Mouse (Mus musculus): ENCODE results near the gene Pafah1b3. TPM values are rescaled to one million over a fixed set of nuclear protein-coding genes. Genes with fewer than 3 reads are reported as not detected.
A peak's percentile ranks its signal among the peaks of the same experiment; 100 is the strongest.

The Pafah1b3 gene
- total and polyA plus RNA-seq, 3 experiments: 85.6 to 180 (median 110) TPM

GRCm38 (mm10) chr7:25285511-25286238, 12.1 kb downstream of the Pafah1b3 start:
- peaks cover 9 to 27% of the 10 kb centered on the region in 2 experiments for H3K4me1 ChIP-seq (ENCODE audit: control insufficient read depth in 1 of 2, insufficient read depth in 2 of 2, low read length in 2 of 2)
- H3K36me3 ChIP-seq (ENCODE audit: control insufficient read depth in 1 of 2, insufficient read depth in 2 of 2, low read length in 2 of 2): peaks cover 24 to 31% of the 10 kb centered on the region in 2 experiments
- no peak overlapping the region for H3K27ac ChIP-seq (ENCODE audit: control insufficient read depth, low read depth, low read length)

GRCm38 (mm10) chr7:25284766-25285165, 13.0 kb downstream of the Pafah1b3 start:
- H3K79me2 ChIP-seq (ENCODE audit: control insufficient read depth, insufficient read depth, low read length, poor library complexity): peaks cover 32% of the 10 kb centered on the region
- H3K36me3 ChIP-seq (ENCODE audit: control insufficient read depth in 1 of 2, insufficient read depth in 2 of 2, low read length in 2 of 2): peaks cover 21 to 28% of the 10 kb centered on the region in 2 experiments
- TF ChIP-seq RAD21 (IDR thresholded peaks at IDR 0.05; ENCODE audit: low read depth, low read length): no peak
- no peak for TF ChIP-seq SMC3 (IDR thresholded peaks at IDR 0.05; ENCODE audit: low read depth, low read length)
- TF ChIP-seq MAZ (IDR thresholded peaks at IDR 0.05; ENCODE audit: low read depth, low read length): no peak
- no peak for TF ChIP-seq ELF1 (IDR thresholded peaks at IDR 0.05; ENCODE audit: low read depth, low read length)
- TF ChIP-seq GATA1 (IDR thresholded peaks at IDR 0.05; ENCODE audit: low read depth, low read length): no peak
- no peak for TF ChIP-seq ETS1 (IDR thresholded peaks at IDR 0.05; ENCODE audit: low read depth, low read length)
- TF ChIP-seq E2F4 (IDR thresholded peaks at IDR 0.05; ENCODE audit: borderline replicate concordance, low read depth, low read length): no peak
- no peak for TF ChIP-seq POLR2AphosphoS2 (IDR thresholded peaks at IDR 0.05; ENCODE audit: low read length)
- no peak for TF ChIP-seq UBTF (IDR thresholded peaks at IDR 0.05; ENCODE audit: borderline replicate concordance, insufficient read depth, low read depth, low read length)
- H3K27ac ChIP-seq (ENCODE audit: control insufficient read depth, low read depth, low read length): peak overlapping the region; percentile 86; the same call in 1 of the 2 replicates
- H3K9me3 ChIP-seq (replicated peaks; ENCODE audit: insufficient read depth, low read length): no peaks in the 10 kb centered on the region
- peaks cover 9 to 26% of the 10 kb centered on the region in 2 experiments for H3K4me1 ChIP-seq (ENCODE audit: control insufficient read depth in 1 of 2, insufficient read depth in 2 of 2, low read length in 2 of 2)
- H3K4me3 ChIP-seq (ENCODE audit: control insufficient read depth in 1 of 2, insufficient read depth in 1 of 2, low read depth in 2 of 2, low read length in 2 of 2): peak overlapping the region in 1 of 2 experiments; percentile 91; a peak in 3 of 4 replicates
- DNase-seq (ENCODE audit: low read depth, low spot score): no peak
- H3K27me3 ChIP-seq (ENCODE audit: control insufficient read depth in 1 of 2, insufficient read depth in 2 of 2, low read length in 2 of 2): no peaks in the 10 kb centered on the region
- peak overlapping the region; percentile 80 for H3K9ac ChIP-seq (ENCODE audit: control insufficient read depth, low read depth, low read length, poor library complexity, severe bottlenecking)

More at GRCm38 (mm10) chr7:25285511-25286238, 12.1 kb downstream of the Pafah1b3 start:
- no peak for DNase-seq (ENCODE audit: low read depth, low spot score)
- Histone ChIP-seq H3K79me2 (ENCODE audit: control insufficient read depth, insufficient read depth, low read length, poor library complexity) (peaks cover 31% of the 10 kb centered on the region), H3K9me3 (replicated peaks; ENCODE audit: insufficient read depth, low read length) (no peaks in the 10 kb centered on the region), H3K9ac (ENCODE audit: control insufficient read depth, low read depth, low read length, poor library complexity, severe bottlenecking) (no peak overlapping the region), H3K27me3 (ENCODE audit: control insufficient read depth in 1 of 2, insufficient read depth in 2 of 2, low read length in 2 of 2) (no peaks in the 10 kb centered on the region), H3K4me3 (ENCODE audit: control insufficient read depth in 1 of 2, insufficient read depth in 1 of 2, low read depth in 2 of 2, low read length in 2 of 2) (no peak overlapping the region)
- TF ChIP-seq GABPA (IDR thresholded peaks at IDR 0.05; ENCODE audit: low read depth, low read length): no peak
- TF ChIP-seq ELF1 (IDR thresholded peaks at IDR 0.05; ENCODE audit: low read depth, low read length): no peak
- no peak for TF ChIP-seq MYC (IDR thresholded peaks at IDR 0.05; ENCODE audit: low read depth, low read length)
- TF ChIP-seq NRF1 (IDR thresholded peaks at IDR 0.05; ENCODE audit: insufficient read depth, low read depth, low read length, poor library complexity, severe bottlenecking): no peak
- TF ChIP-seq UBTF (IDR thresholded peaks at IDR 0.05; ENCODE audit: borderline replicate concordance, insufficient read depth, low read depth, low read length): no peak
- TF ChIP-seq MAZ (IDR thresholded peaks at IDR 0.05; ENCODE audit: low read depth, low read length): no peak
- TF ChIP-seq ETS1 (IDR thresholded peaks at IDR 0.05; ENCODE audit: low read depth, low read length): no peak
- TF ChIP-seq MXI1 (IDR thresholded peaks at IDR 0.05; ENCODE audit: low read depth, low read length): no peak
- TF ChIP-seq KAT2A (conservative IDR thresholded peaks at IDR 0.05; ENCODE audit: low read depth, low read length): no peak
- TF ChIP-seq POLR2AphosphoS2 (IDR thresholded peaks at IDR 0.05; ENCODE audit: low read length): no peak
- TF ChIP-seq TAL1 (IDR thresholded peaks at IDR 0.05; ENCODE audit: low read length): no peak
- TF ChIP-seq ZNF384 (IDR thresholded peaks at IDR 0.05; ENCODE audit: low read depth, low read length): no peak
- TF ChIP-seq MYB (IDR thresholded peaks at IDR 0.05; ENCODE audit: low read depth, low read length): no peak
- no peak for TF ChIP-seq HCFC1 (IDR thresholded peaks at IDR 0.05; ENCODE audit: low read depth, low read length)
- TF ChIP-seq USF1 (IDR thresholded peaks at IDR 0.05; ENCODE audit: low read depth, low read length): no peak
- TF ChIP-seq MAFK (IDR thresholded peaks at IDR 0.05; ENCODE audit: borderline replicate concordance, low read depth, low read length): no peak
- no peak for TF ChIP-seq GATA1 (IDR thresholded peaks at IDR 0.05; ENCODE audit: low read depth, low read length)
- no peak for TF ChIP-seq TBP (IDR thresholded peaks at IDR 0.05; ENCODE audit: low read depth, low read length)
